Mouse (Mus musculus) liver, embryonic 15.5 days (tissue): ENCODE results near the gene Pacrg. TPM values are rescaled to one million over a fixed set of nuclear protein-coding genes. Genes with fewer than 3 reads are reported as not detected.

ENCODE experiments used
- ATAC-seq: fragments of 200-750 bp; cut with Nextera tagmentation; 2 replicates; pipeline ENCODE4 v1.8.0; 2017; ENCODE audit warnings: moderate number of reproducible peaks, mild to moderate bottlenecking, moderate library complexity; ENCODE audit not compliant: insufficient read depth
- H3K27ac ChIP-seq: fragments of 300-500 bp; sonication (generic); replicated peaks from 2 replicates; pipeline ENCODE4 v1.5.1; 2015; ENCODE audit warnings: mild to moderate bottlenecking, inconsistent platforms
- H3K27me3 ChIP-seq: fragments of 300-500 bp; sonication (generic); 2 replicates; pipeline ENCODE4 v1.6.1; 2015; ENCODE audit warnings: mild to moderate bottlenecking, inconsistent platforms
- H3K36me3 ChIP-seq: fragments of 300-500 bp; sonication (generic); replicated peaks from 2 replicates; pipeline ENCODE4 v1.6.1; 2015; ENCODE audit warnings: moderate library complexity, mild to moderate bottlenecking, inconsistent platforms
- H3K4me1 ChIP-seq: fragments of 300-500 bp; sonication (generic); replicated peaks from 2 replicates; pipeline ENCODE4 v1.6.1; 2015; ENCODE audit warnings: inconsistent platforms
- H3K4me2 ChIP-seq: fragments of 300-500 bp; sonication (generic); 2 replicates; pipeline ENCODE4 v1.6.1; 2015; ENCODE audit warnings: moderate library complexity, mild to moderate bottlenecking, inconsistent platforms
- H3K4me3 ChIP-seq: fragments of 300-500 bp; sonication (generic); replicated peaks from 2 replicates; pipeline ENCODE4 v1.5.1; 2015; ENCODE audit warnings: mild to moderate bottlenecking, inconsistent platforms
- H3K9ac ChIP-seq: fragments of 300-500 bp; sonication (generic); 2 replicates; pipeline ENCODE4 v1.6.1; 2015; ENCODE audit warnings: moderate library complexity, mild to moderate bottlenecking, inconsistent platforms
- H3K9me3 ChIP-seq: fragments of 300-500 bp; sonication (generic); replicated peaks from 2 replicates; pipeline ENCODE4 v1.6.1; 2016; ENCODE audit warnings: inconsistent platforms
- WGBS: fragments of 180-500 bp; shearing (Covaris S2); methylation state at CpG from one replicate; pipeline ENCODE4 v1.1.7; 2015; ENCODE audit warnings: mixed read lengths; ENCODE audit not compliant: insufficient replicate concordance; 5-methylcytosine and 5-hydroxymethylcytosine counted together
- polyA plus RNA-seq: library from polyadenylated mRNA; unstranded; fragments of >200 nt; fragmentation: Nextera tagmentation; extraction: Ambion mirVana; gene quantifications from 2 replicates; pipeline ENCODE4 v1.2.1, GENCODE M21; 2015

Pacrg gene
- polyA plus RNA-seq, 1 experiment from 2014 or later, result not detected

- Histone ChIP-seq H3K27ac (no peak overlapping the region), H3K9ac (no peak overlapping the region), H3K9me3 (no peaks in the 10 kb centered on the region), H3K4me1 (no peaks in the 10 kb centered on the region), H3K27me3 (no peaks in the 10 kb centered on the region), H3K4me3 (no peak overlapping the region), H3K36me3 (no peaks in the 10 kb centered on the region), H3K4me2 (no peak overlapping the region)
- ATAC-seq, result no peak
- 48% methylated on average over 2 of the region's 2 CpGs for WGBS
These were observed 332.0 kb downstream of the Pacrg start for GRCm38 (mm10) chr17:10508088-10508487.

GRCm38 (mm10) chr17:10507466-10507865 lies 332.6 kb downstream of the Pacrg start:
- Histone ChIP-seq H3K4me1 (no peaks in the 10 kb centered on the region), H3K9ac (no peak overlapping the region), H3K36me3 (no peaks in the 10 kb centered on the region), H3K4me2 (no peak overlapping the region), H3K27me3 (no peaks in the 10 kb centered on the region), H3K4me3 (no peak overlapping the region), H3K9me3 (no peaks in the 10 kb centered on the region), H3K27ac (no peak overlapping the region)
- WGBS, result 57% methylated on average over 9 of the region's 10 CpGs
- ATAC-seq, result no peak

DNA sequence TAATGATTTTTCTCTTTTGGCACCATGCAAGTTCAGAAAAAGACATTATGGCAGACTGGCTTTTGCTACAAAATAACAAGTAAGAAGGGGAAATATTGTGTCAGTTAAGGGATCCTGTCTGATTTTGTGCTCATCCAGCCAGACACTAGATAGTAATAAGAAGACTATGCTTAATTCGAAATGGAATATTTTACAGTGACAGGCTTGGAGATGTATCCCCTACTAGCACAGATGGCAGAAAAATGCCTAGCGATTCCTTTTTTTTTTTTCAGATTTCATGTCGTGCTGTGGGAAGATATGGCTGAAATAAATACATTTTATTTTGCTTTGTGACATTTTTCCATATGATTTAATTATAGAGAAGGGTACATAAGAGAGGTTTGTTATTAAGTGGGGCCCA lies 333.2 kb downstream of the Pacrg start:
- no peak for ATAC-seq
- Histone ChIP-seq H3K4me2 (no peak overlapping the region), H3K9me3 (no peaks in the 10 kb centered on the region), H3K36me3 (no peaks in the 10 kb centered on the region), H3K4me1 (no peaks in the 10 kb centered on the region), H3K9ac (no peak overlapping the region), H3K4me3 (no peak overlapping the region), H3K27ac (no peak overlapping the region), H3K27me3 (no peaks in the 10 kb centered on the region)
- 58% methylated on average over 3 of the region's 3 CpGs for WGBS

GRCm38 (mm10) chr17:10501439-10501838 lies 338.7 kb downstream of the Pacrg start:
- Histone ChIP-seq H3K9ac (no peak overlapping the region), H3K36me3 (no peaks in the 10 kb centered on the region), H3K4me2 (no peak overlapping the region), H3K27me3 (no peaks in the 10 kb centered on the region), H3K9me3 (no peaks in the 10 kb centered on the region), H3K27ac (no peak overlapping the region), H3K4me1 (0 out of 2 replicates have a peak, but pooled peaks cover 4% of the 10 kb centered on the region), H3K4me3 (no peak overlapping the region)
- WGBS, result 59% methylated on average over 2 of the region's 2 CpGs
- no peak for ATAC-seq

DNA sequence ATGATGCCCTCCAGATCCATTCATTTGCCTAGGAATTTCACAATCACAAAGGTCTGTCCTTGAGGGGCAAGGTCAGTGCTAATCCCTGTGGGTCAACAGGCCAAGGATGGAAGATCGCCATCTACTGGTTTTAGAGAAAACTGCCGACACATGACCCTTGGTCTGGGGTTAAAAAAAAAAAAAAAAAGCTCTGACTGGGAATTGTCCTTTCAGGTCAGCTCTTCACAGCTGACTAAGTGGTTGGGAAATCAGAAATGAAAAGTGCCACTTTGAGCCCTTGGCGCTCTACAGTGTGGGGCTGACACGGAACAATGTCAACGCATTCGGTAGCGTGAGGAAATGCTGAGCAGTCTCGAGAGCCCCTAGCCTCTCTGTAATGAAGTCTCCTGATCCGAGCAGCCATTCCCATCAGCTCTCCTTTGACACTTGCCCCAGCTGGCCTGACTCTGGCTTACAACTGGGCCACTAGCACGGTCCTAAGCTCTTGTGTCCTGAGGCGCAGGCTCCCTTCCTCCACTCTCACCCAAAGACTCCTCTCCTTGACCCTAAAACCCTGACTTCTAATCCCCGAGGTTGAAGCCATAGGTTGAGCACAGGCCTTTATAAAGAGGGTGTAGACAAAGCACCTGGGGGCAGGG lies 339.2 kb downstream of the Pacrg start:
- H3K4me2 ChIP-seq, result no peak overlapping the region
- peak; percentile 70 for ATAC-seq
- no peak overlapping the region for H3K4me3 ChIP-seq
- no peaks in the 10 kb centered on the region for H3K36me3 ChIP-seq
- no peak overlapping the region for H3K9ac ChIP-seq
- WGBS, result 39% methylated on average over 12 of the region's 12 CpGs
- H3K4me1 ChIP-seq, result 0 out of 2 replicates have a peak, but pooled peaks cover 4% of the 10 kb centered on the region
- no peaks in the 10 kb centered on the region for H3K27me3 ChIP-seq
- H3K27ac ChIP-seq, result no peak overlapping the region
- H3K9me3 ChIP-seq, result no peaks in the 10 kb centered on the region

- no peak for ATAC-seq
- 63% methylated on average over 6 of the region's 6 CpGs for WGBS
- H3K27ac ChIP-seq, result no peak overlapping the region
- no peaks in the 10 kb centered on the region for H3K27me3 ChIP-seq
- H3K36me3 ChIP-seq, result no peaks in the 10 kb centered on the region
- H3K4me3 ChIP-seq, result no peak overlapping the region
- no peak overlapping the region for H3K9ac ChIP-seq
- no peak overlapping the region for H3K4me2 ChIP-seq
- H3K9me3 ChIP-seq, result no peaks in the 10 kb centered on the region
- 0 out of 2 replicates have a peak, but pooled peaks cover 4% of the 10 kb centered on the region for H3K4me1 ChIP-seq
These were observed 341.0 kb downstream of the Pacrg start for GRCm38 (mm10) chr17:10498935-10499655.

DNA sequence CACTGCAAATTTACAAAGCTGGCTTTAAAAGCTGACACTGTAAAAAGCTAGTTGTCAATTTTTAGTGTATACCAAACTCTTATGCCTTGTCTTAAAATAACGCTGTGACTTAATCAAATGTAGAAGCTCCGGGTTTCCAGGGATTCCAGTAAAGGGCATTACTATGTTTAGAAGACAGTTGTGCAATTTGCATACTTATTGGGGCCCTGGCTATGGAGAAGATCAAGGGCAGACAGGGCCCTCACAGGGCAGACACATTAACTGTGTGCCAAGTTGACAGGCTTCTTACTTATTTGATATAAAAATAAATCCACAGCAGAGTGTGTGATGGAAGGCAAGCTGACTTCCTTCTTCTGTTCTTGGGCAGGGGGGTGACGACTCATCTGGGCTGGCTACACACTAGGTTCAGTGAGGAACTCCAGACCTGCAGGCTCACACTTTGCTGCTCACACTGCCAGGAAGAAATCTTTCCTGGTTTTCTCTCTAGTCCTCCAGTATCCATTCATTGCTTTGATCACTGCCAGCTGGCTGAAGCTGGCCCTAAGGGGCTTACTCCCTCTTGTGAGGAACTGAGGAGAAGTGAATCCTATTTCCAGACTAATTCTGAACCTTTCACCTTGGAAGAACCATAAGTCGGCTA lies 342.2 kb downstream of the Pacrg start:
- Histone ChIP-seq H3K27ac (no peak overlapping the region), H3K4me3 (no peak overlapping the region), H3K9me3 (no peaks in the 10 kb centered on the region), H3K27me3 (no peaks in the 10 kb centered on the region), H3K4me1 (0 out of 2 replicates have a peak, but pooled peaks cover 4% of the 10 kb centered on the region), H3K9ac (no peak overlapping the region), H3K4me2 (no peak overlapping the region), H3K36me3 (no peaks in the 10 kb centered on the region)
- ATAC-seq, result no peak
- 33% methylated on average over 4 of the region's 4 CpGs for WGBS

GRCm38 (mm10) chr17:10496066-10496465 lies 344.0 kb downstream of the Pacrg start:
- H3K9me3 ChIP-seq, result no peaks in the 10 kb centered on the region
- 71% methylated on average over 8 of the region's 8 CpGs for WGBS
- no peak overlapping the region for H3K4me3 ChIP-seq
- no peaks in the 10 kb centered on the region for H3K36me3 ChIP-seq
- no peak overlapping the region for H3K4me2 ChIP-seq
- ATAC-seq, result no peak
- no peaks in the 10 kb centered on the region for H3K27me3 ChIP-seq
- no peak overlapping the region for H3K27ac ChIP-seq
- H3K4me1 ChIP-seq, result 0 out of 2 replicates have a peak, but pooled peaks cover under 1% of the 10 kb centered on the region
- H3K9ac ChIP-seq, result no peak overlapping the region

- 56% methylated on average over 8 of the region's 8 CpGs for WGBS
These were observed 344.5 kb downstream of the Pacrg start for GRCm38 (mm10) chr17:10495588-10495987.

GRCm38 (mm10) chr17:10493124-10493523 lies 347.0 kb downstream of the Pacrg start:
- H3K4me2 ChIP-seq, result no peak overlapping the region
- no peaks in the 10 kb centered on the region for H3K4me1 ChIP-seq
- no peaks in the 10 kb centered on the region for H3K9me3 ChIP-seq
- no peak for ATAC-seq
- 33% methylated on average over 3 of the region's 3 CpGs for WGBS
- no peak overlapping the region for H3K9ac ChIP-seq
- no peak overlapping the region for H3K4me3 ChIP-seq
- no peaks in the 10 kb centered on the region for H3K27me3 ChIP-seq
- no peaks in the 10 kb centered on the region for H3K36me3 ChIP-seq
- H3K27ac ChIP-seq, result no peak overlapping the region

More at GRCm38 (mm10) chr17:10495588-10495987, 344.5 kb downstream of the Pacrg start:
- no peaks in the 10 kb centered on the region for H3K4me1 ChIP-seq
- no peaks in the 10 kb centered on the region for H3K27me3 ChIP-seq
- no peak overlapping the region for H3K4me2 ChIP-seq
- no peaks in the 10 kb centered on the region for H3K9me3 ChIP-seq
- no peak overlapping the region for H3K27ac ChIP-seq
- H3K4me3 ChIP-seq, result no peak overlapping the region
- no peak overlapping the region for H3K9ac ChIP-seq
- H3K36me3 ChIP-seq, result no peaks in the 10 kb centered on the region
- no peak for ATAC-seq

GRCm38 (mm10) chr17:10490374-10491169 lies 349.5 kb downstream of the Pacrg start:
- H3K9ac ChIP-seq, result no peak overlapping the region
- no peaks in the 10 kb centered on the region for H3K36me3 ChIP-seq
- ATAC-seq, result no peak
- 53% methylated on average over 8 of the region's 8 CpGs for WGBS
- H3K27ac ChIP-seq, result no peak overlapping the region
- no peaks in the 10 kb centered on the region for H3K27me3 ChIP-seq
- no peak overlapping the region for H3K4me2 ChIP-seq
- no peaks in the 10 kb centered on the region for H3K4me1 ChIP-seq
- H3K9me3 ChIP-seq, result no peaks in the 10 kb centered on the region
- H3K4me3 ChIP-seq, result no peak overlapping the region
